Mouse (Mus musculus) liver, embryonic 14.5 days (tissue): ENCODE measurements around the gene Ivns1abp. TPM values are rescaled to one million over a fixed set of nuclear protein-coding genes. Genes with fewer than 3 reads are reported as not detected.

Experiments used
- ATAC-seq: fragments of 200-750 bp; cut with Nextera tagmentation; 2 replicates; pipeline ENCODE4 v1.8.0; 2017; ENCODE audit warnings: moderate number of reproducible peaks, mild to moderate bottlenecking, moderate library complexity; ENCODE audit not compliant: insufficient read depth
- DNase-seq, 3 experiments: peaks; one replicate each; pipeline ENCODE4 v3.0.0-alpha.2; 2012 to 2013; ENCODE audit warnings: low read depth in 3 of 3, low spot score in 3 of 3
- H3K27ac ChIP-seq: fragments of 300-500 bp; sonication (generic); 2 replicates; pipeline ENCODE4 v1.5.1; 2014; ENCODE audit warnings: moderate library complexity, mild to moderate bottlenecking, control low read depth, inconsistent platforms
- H3K27me3 ChIP-seq: fragments of 300-500 bp; sonication (generic); 2 replicates; pipeline ENCODE4 v1.6.1; 2014; ENCODE audit warnings: mild to moderate bottlenecking, low read length, moderate library complexity; ENCODE audit not compliant: control insufficient read depth, insufficient read depth
- H3K36me3 ChIP-seq: fragments of 300-500 bp; sonication (generic); replicated peaks from 2 replicates; pipeline ENCODE4 v1.6.1; 2014; ENCODE audit warnings: low read depth; ENCODE audit not compliant: control insufficient read depth, insufficient read depth
- H3K4me1 ChIP-seq, 2 experiments: fragments of 200-500 bp in 1 of 2; fragments of 300-500 bp in 1 of 2; sonication (generic) in 1 of 2; replicated peaks; 2 replicates each; pipeline ENCODE4 v1.6.1; 2012 to 2014; ENCODE audit warnings: antibody characterized with exemption in 1 of 2, inconsistent platforms in 1 of 2, low read length in 1 of 2; ENCODE audit not compliant: control insufficient read depth in 2 of 2, insufficient read depth in 2 of 2
- H3K4me2 ChIP-seq: fragments of 300-500 bp; sonication (generic); 2 replicates; pipeline ENCODE4 v1.6.1; 2014; ENCODE audit warnings: low read depth, mild to moderate bottlenecking, control low read depth, moderate library complexity
- H3K4me3 ChIP-seq, 2 experiments: fragments of 200-500 bp in 1 of 2; fragments of 300-500 bp in 1 of 2; sonication (generic) in 1 of 2; 2 replicates each; pipeline ENCODE4 v1.5.1; 2012 to 2014; ENCODE audit warnings: low read depth in 2 of 2, low read length in 2 of 2, mild to moderate bottlenecking in 2 of 2, control low read depth in 1 of 2, inconsistent platforms in 1 of 2, moderate library complexity in 1 of 2; ENCODE audit not compliant: insufficient read depth in 1 of 2
- H3K9ac ChIP-seq: fragments of 300-500 bp; sonication (generic); replicated peaks from 2 replicates; pipeline ENCODE4 v1.6.1; 2014; ENCODE audit warnings: mild to moderate bottlenecking, control low read depth, moderate library complexity
- H3K9me3 ChIP-seq: fragments of 300-500 bp; sonication (generic); 2 replicates; pipeline ENCODE4 v1.6.1; 2016; ENCODE audit warnings: low read length, mixed read lengths; ENCODE audit not compliant: control insufficient read depth
- CTCF ChIP-seq: IDR thresholded peaks from 2 replicates; pipeline ENCODE4 v1.5.1; 2016; ENCODE audit warnings: antibody characterized with exemption, low read depth, control low read depth
- EP300 ChIP-seq: IDR thresholded peaks from 2 replicates; pipeline ENCODE4 v1.6.1; 2016; ENCODE audit warnings: antibody characterized with exemption, low read depth
- WGBS: fragments of 180-500 bp; shearing (Covaris S2); extraction: QIAGEN DNeasy Blood & Tissue Kit; methylation state at CpG from one replicate; pipeline ENCODE4 v1.1.7; 2014; ENCODE audit not compliant: insufficient replicate concordance; 5-methylcytosine and 5-hydroxymethylcytosine counted together
- polyA plus RNA-seq, 2 experiments: library from polyadenylated mRNA; depleted of rRNA in 1 of 2; stranded (reverse) in 1 of 2; unstranded in 1 of 2; fragments of >200 nt; fragmentation: Nextera tagmentation in 1 of 2; extraction: Ambion mirVana in 1 of 2; gene quantifications; 2 replicates each; pipeline versions ENCODE4 v1.2.1 to v1.2.3; 2012 to 2014

The Ivns1abp gene
- polyA plus RNA-seq, 2 experiments = 57.0 to 68.6 TPM

DNA sequence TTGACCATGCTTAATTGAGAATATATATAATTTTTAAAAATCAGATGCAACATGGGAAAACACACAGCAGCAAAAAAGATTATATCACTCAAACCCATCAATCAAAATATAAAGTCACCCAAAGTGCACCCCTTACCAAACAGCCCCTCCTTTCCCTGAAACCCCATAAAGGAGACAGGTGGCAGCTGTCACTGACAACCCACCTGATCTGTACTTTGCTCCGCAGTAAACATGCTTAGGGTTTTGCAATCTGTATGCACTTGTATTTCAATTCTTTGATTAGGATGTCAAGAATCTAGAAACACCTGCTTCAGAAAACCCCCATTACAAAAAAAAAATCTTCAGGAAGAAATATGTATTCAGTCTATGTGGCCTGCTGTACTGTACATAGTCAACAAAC is 18.9 kb upstream of the Ivns1abp start:
- Histone ChIP-seq H3K4me1 (peaks cover 0 to 5% of the 10 kb centered on the region in 2 experiments; a peak in 2 of 4 replicates), H3K27me3 (no peaks in the 10 kb centered on the region), H3K9ac (no peak overlapping the region), H3K4me2 (no peak overlapping the region), H3K9me3 (no peaks in the 10 kb centered on the region), H3K4me3 (no peak overlapping the region), H3K36me3 (no peaks in the 10 kb centered on the region), H3K27ac (no peak overlapping the region)
- ATAC-seq = no peak
- WGBS = 68% methylated on average over 1 of the region's 1 CpGs
- TF ChIP-seq CTCF (no peak), EP300 (no peak)
- DNase-seq = no peak

DNA sequence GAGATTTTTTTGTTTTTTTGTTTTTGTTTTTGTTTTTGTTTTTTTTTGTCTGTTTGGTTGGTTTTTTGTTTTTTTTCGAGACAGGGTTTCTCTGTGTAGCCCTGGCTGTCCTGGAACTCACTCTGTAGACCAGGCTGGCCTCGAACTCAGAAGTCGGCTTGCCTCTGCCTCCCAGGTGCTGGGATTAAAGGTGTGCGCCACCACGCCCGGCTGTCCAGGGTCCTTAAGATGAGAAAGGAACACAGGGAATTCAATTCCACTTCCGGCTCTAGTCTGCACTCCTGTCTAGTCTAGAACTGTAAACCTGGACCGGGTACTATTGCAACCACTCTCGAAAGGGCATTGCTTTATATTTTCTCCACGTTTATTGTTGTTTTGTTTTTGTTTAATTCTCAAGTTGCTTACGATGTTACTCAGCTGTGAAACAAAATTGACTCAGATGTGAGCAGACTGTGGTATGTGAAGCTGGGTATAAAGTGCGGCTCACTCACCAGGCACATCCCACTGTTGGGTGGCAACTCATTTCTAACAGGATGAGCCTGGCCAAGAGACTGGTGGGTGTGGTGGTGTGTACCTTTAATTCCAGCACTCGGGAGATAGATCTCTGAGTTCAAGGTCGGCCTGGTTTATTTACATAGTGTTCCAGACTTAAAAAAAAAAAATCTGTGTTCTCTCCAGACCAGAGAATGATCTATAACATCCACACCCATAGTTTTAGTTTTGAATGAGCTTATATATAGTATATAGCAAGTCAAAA is 15.8 kb upstream of the Ivns1abp start:
- no peaks in the 10 kb centered on the region for H3K27me3 ChIP-seq
- no peak overlapping the region for H3K4me2 ChIP-seq
- no peak overlapping the region for H3K4me3 ChIP-seq
- WGBS = 76% methylated on average over 14 of the region's 14 CpGs
- no peaks in the 10 kb centered on the region for H3K9me3 ChIP-seq
- ATAC-seq = 0 out of 2 replicates have a peak, but pooled peaks have one; percentile 43
- H3K36me3 ChIP-seq = no peaks in the 10 kb centered on the region
- no peak for TF ChIP-seq CTCF
- no peak for TF ChIP-seq EP300
- no peak for DNase-seq
- peaks cover 0 to 5% of the 10 kb centered on the region in 2 experiments; a peak in 2 of 4 replicates for H3K4me1 ChIP-seq
- H3K9ac ChIP-seq = no peak overlapping the region
- H3K27ac ChIP-seq = no peak overlapping the region

- Histone ChIP-seq H3K27ac (no peak overlapping the region), H3K4me3 (no peak overlapping the region), H3K36me3 (no peaks in the 10 kb centered on the region), H3K4me1 (peaks cover 0 to 5% of the 10 kb centered on the region in 2 experiments; a peak in 2 of 4 replicates), H3K9ac (no peak overlapping the region), H3K9me3 (no peaks in the 10 kb centered on the region), H3K27me3 (no peaks in the 10 kb centered on the region), H3K4me2 (no peak overlapping the region)
- DNase-seq (no peak), ATAC-seq (no peak)
- 72% methylated on average over 7 of the region's 7 CpGs for WGBS
- no peak for TF ChIP-seq EP300
- 0 out of 2 replicates have a peak, but pooled peaks have one; percentile 13 for TF ChIP-seq CTCF
Observed at GRCm38 (mm10) chr1:151329601-151330000, 14.7 kb upstream of the Ivns1abp start.

GRCm38 (mm10) chr1:151332819-151333218 is 11.5 kb upstream of the Ivns1abp start:
- no peak overlapping the region for H3K9ac ChIP-seq
- H3K36me3 ChIP-seq = no peaks in the 10 kb centered on the region
- peaks cover 0 to 3% of the 10 kb centered on the region in 2 experiments; a peak in 2 of 4 replicates for H3K4me1 ChIP-seq
- H3K4me2 ChIP-seq = no peak overlapping the region
- no peak overlapping the region for H3K4me3 ChIP-seq
- H3K9me3 ChIP-seq = no peaks in the 10 kb centered on the region
- ATAC-seq = no peak
- no peaks in the 10 kb centered on the region for H3K27me3 ChIP-seq
- WGBS = 77% methylated on average over 3 of the region's 3 CpGs
- no peak overlapping the region for H3K27ac ChIP-seq
- TF ChIP-seq EP300 (no peak), CTCF (no peak)
- no peak for DNase-seq

DNA sequence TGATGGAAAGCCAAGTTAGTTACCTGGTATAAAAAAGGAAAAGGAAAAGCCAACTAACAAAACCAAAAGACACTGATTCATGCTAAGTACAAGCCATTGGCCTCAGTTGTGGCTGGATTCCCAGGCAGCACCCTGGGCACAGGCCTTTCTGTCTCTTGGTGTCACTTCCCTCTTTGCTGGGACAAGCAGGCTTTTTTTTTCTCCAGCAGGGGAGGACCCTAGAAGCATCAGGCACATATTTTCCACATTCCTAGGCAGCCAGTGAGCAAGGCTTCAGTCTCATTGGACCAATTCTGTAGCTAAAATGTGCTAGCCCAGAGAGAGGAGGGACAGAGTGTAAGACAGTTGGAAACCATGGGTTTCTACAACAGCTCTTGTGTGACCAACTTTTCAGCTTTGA is 6.0 kb upstream of the Ivns1abp start:
- Histone ChIP-seq H3K4me3 (no peak overlapping the region), H3K4me2 (no peak overlapping the region), H3K27me3 (no peaks in the 10 kb centered on the region), H3K27ac (no peak overlapping the region), H3K9ac (no peak overlapping the region), H3K4me1 (peaks cover 4 to 26% of the 10 kb centered on the region in 2 experiments), H3K36me3 (no peaks in the 10 kb centered on the region), H3K9me3 (no peaks in the 10 kb centered on the region)
- no peak for DNase-seq
- TF ChIP-seq CTCF = no peak
- no peak for TF ChIP-seq EP300
- no peak for ATAC-seq
